Mouse (Mus musculus): Measurements from ENCODE around the gene Nrip1. TPM values are rescaled to one million over a fixed set of nuclear protein-coding genes. Genes with fewer than 3 reads are reported as not detected.

The Nrip1 gene
- total RNA-seq, 4 experiments from 2014 or later = 49.2 to 56.7 (median 50.9) TPM

DNA sequence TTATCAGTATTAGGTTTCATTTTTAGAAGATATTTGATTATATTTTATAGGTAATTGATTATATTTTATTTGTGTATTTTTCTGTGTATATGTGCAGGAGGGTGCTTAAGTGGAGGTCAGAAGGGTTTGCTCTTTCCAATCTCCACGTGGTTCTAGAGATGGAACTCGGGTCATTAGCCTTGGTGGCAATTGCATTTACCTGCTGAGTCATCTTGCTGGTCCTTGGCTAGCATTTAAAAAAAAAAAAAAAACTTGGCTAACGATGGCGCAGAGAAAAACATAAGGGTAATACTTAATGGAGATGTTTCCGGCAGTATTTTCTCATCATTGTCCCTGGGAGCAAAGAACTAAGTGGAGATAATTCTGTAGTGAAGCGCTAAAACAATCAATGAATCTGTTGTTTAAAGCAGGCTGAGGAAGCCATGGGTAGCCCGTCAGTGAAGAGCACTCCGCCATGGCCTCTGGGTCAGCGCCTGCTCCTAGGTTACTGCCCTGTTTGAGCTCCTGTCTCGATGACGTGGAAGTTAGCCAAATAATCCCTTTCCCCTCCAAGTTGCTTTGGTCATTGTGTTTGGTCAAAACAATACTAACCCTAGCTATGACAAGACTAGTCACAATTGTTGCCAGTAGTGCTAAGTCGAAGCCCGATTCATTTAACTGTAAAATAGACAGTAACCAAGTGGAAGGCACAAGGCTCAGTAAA, 25.8 kb downstream of the Nrip1 start:
- DNase-seq (ENCODE audit: low spot score in 2 of 2) = no peak

DNA sequence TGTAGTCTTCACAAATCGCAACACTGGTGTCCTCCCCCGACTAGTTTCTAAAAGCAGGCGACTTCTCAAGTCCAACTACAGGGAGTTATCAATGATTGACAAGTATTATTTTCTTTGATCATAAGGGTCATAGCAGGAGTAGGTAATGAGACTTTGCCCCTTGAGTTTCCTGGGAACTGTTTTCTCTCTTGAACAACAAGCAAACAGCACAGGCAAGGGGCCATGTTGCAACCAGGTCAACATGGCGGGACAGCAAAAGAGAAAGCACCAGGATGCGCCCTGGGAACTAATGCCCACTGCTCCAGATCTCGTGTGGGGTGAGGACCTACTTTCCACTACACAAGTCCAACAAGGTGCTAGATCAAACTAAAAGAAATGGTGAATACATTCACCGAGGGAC, 27.3 kb downstream of the Nrip1 start:
- DNase-seq (ENCODE audit: low spot score in 2 of 2) = no peak

GRCm38 (mm10) chr16:76344761-76345368, 28.8 kb downstream of the Nrip1 start:
- no peak for DNase-seq (ENCODE audit: low spot score in 2 of 2)

- DNase-seq (ENCODE audit: low spot score in 2 of 2) = no peak
These were observed 29.6 kb downstream of the Nrip1 start for GRCm38 (mm10) chr16:76344030-76344429.

- no peak for DNase-seq (ENCODE audit: low spot score in 2 of 2)
These were observed 32.0 kb downstream of the Nrip1 start for GRCm38 (mm10) chr16:76341636-76342035.

- no peak for DNase-seq (ENCODE audit: low spot score in 2 of 2)
These were observed 34.4 kb downstream of the Nrip1 start for GRCm38 (mm10) chr16:76339256-76339655.

- no peak for DNase-seq (ENCODE audit: low spot score in 2 of 2)
These were observed 36.3 kb downstream of the Nrip1 start for GRCm38 (mm10) chr16:76337351-76337750.

DNA sequence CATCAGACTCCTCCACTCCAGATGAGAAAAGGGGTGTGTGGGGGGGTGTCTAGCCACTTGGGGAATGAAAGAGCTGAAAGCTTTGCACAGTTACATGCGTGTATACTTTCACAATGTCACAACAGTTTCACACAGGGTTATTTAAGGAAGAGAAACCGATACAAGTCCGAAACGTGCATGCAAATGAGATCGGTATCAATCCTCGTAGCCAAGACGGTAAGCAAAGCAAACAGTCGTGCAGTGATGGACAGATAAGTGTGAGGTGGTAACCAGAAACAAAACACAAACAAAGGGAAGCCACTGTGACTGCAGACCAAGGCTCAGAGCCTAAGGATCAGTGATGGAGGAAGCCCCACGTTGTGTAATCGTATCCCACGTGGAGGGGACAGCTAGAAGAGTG, 36.7 kb downstream of the Nrip1 start:
- DNase-seq (ENCODE audit: low spot score in 2 of 2) = no peak

GRCm38 (mm10) chr16:76335913-76336312, 37.7 kb downstream of the Nrip1 start:
- DNase-seq (ENCODE audit: low spot score in 2 of 2) = no peak

DNA sequence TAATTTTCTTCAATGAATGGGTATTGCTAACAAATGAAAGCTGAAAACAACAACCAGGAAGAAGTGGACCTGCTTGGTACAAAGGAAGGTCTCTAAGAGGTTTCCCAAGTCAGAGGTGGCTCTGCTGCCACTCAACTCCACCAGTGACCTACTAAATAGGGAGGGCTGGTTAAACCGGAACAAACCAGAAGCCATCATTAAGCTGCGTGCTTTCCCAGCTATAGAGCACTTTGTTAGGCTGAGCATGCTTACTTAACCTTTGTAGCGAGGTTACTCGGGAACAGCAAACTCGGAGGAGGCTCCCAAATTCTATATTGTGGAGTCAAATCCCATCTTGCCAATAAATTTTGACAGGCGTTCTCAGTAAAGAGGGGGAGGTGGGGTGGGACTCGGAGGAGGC, 41.5 kb downstream of the Nrip1 start:
- no peak for DNase-seq (ENCODE audit: low spot score in 2 of 2)

DNA sequence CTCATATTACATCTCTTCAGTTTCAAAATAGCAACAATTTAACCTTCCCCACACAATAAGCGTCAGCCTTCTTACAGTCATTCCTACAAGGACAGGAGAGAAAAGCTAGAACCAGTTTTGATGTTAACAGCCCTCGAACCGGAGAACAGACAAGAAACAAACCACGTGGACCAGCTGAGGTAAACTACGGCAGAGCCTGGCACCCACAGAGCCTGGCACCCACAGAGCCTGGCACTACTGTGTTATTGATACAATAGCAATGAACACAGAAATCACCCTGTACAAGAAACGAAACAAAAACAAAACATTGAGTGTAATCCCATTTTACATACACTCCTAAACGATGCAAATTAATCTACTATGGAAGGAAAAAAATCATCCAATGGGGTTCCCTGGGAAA, 42.4 kb downstream of the Nrip1 start:
- no peak for DNase-seq (ENCODE audit: low spot score in 2 of 2)

GRCm38 (mm10) chr16:76325315-76325710, 48.3 kb downstream of the Nrip1 start:
- DNase-seq (ENCODE audit: low spot score in 2 of 2) = no peak

DNA sequence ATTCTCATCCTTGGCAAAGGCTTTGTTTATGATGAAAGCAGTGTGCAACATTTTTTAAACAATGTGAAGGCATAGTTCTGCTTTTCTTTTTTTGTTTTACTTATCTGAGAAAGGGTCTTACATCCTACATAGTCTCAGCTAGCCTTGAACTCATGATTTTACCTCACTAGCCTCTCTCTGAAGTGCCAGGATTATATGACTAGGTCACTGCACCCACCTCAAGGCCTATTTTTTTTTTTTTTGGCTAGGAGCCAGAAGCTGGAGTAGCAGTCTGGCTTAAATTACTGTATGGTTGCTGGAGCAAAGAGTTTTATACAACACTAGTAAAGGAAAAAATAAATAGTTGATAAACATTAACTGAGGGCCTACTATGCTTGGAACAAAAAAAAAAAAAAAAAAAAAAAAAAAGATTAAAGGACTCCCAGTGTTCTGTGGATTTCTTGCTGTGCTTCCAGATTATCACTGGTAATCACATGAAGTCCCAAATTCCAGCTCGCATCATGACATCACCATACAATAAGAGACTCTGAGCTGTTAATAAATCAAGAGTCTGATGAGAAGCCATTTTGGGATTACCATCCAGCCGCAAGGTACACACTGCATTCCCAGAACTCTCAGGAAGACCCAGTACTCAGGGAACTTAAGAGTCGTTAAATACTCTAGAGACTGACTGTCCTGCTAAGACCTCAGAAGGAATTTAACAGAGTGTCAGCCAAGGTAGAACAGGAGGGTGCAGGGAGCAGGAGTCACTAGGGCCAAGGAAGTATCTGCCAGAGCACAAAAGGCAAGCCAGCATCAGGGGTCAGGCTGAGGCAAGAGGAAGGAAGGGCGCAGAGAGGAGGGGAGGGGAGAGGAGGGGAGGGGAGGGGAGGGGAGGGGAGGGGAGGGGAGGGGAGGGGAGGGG, 49.0 kb downstream of the Nrip1 start:
- no peak for DNase-seq (ENCODE audit: low spot score in 2 of 2)

DNA sequence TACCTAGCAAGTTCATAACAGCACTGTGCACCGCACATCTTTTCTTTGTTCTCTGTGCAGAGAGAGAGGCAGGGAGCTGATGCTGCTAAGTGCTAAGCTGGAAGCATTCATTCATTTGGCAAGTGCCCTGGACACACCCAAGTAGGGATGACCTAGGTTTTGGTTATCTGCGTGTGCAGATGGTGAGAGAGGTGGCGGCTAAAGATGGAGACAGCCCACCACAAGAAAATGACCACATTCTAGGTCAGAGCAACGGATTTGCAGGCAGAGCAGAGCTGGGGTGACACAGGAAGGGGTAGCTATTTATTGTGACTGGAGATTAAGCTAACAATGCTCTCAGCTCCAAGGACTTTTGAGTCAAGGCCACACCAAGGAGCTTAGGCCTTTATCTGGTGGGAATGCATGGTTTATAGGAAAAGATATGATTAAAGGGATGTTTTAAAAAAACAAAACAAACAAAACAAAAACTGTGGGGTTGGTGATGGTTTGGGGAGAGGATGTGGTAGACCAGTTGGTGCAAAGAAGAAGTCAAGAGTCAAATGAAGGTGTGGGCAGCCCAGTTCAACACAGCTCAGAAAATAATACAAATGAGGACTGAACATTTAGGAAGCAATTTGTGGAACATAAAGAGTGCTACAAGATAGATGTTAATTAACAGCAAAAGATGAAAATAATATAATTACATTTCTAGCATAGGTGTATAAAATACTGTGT, 49.9 kb downstream of the Nrip1 start:
- DNase-seq (ENCODE audit: low spot score in 2 of 2) = no peak

GRCm38 (mm10) chr16:76323141-76323540, 50.5 kb downstream of the Nrip1 start:
- no peak for DNase-seq (ENCODE audit: low spot score in 2 of 2)

GRCm38 (mm10) chr16:76321527-76322165, 52.0 kb downstream of the Nrip1 start:
- DNase-seq (ENCODE audit: low spot score in 2 of 2) = no peak

DNA sequence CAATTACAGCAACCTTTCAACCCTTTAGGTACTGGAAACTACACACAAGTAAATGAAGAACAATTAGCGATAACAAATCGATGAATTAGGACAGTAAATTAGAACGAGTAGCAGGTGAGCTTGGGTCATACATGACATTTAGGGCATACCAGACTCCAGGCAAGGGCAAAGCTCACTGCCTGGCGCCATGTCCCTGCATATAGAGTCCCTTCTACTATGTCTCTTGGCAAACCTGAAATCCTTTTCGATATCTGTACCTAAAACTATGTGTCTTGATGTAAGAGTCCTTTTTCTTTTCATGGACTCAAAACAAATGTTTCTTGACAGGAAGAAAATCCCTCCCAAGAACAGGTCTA, 53.5 kb downstream of the Nrip1 start:
- no peak for DNase-seq (ENCODE audit: low spot score in 2 of 2)

DNA sequence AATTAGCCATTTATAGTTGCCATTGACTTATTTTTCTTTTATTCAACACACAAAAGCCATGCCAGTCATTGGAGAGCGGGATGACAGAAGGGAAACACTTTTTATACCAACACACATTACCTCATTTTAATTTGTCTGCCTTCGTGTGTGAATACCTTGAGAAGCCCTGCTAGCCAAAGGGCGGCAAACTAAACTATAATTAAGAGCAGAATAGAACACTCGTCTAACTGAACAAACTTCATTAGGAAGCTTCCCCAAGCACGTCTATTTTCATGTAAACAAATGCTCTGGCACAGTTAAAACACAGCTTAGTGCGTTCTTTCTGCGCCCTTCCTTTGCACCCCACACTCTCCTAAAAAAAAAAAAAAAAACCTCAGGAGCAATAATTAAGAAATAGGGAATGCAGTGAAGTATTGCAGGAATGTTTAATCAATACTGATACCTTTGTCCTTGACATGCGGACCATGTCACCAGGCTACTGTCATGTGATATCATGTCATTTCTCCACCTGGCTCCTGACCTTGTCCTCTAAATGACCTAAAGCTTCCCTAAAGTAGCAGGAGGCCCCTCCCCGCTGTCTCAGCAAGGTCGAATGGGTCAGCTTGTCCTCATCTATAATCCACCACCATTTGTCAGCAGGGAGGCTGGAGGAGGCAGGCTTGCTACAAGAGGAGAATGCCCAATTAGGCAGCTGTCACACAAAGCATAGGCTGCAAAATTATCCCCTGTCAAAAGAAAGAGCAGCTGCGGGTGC, 54.1 kb downstream of the Nrip1 start:
- DNase-seq (ENCODE audit: low spot score in 2 of 2) = no peak

GRCm38 (mm10) chr16:76318331-76318922, 55.2 kb downstream of the Nrip1 start:
- no peak for DNase-seq (ENCODE audit: low spot score in 2 of 2)

All from layer of hippocampus, adult 8-10 months (tissue).